Comparison of ENCODE assay signal across 16 mouse cellular contexts in the genomic region with DNA sequence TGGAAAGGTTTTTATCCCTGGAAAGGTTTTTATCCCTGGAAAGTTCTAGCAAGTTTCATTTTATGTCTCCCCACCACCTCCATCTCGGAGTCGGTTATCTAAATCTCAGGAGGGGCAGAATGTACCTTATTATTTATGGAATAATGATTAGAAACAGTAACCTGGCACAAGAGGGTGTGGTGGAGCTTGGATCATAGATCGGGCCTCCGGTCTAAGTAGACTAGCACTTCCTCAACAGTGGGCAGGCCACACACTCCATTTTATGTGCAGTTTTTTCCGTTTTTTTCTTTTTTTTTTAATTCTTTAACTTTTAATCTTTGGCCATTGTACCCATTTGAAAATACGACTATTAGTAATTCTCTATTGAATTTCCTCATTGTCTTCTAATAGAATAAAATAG. TPM values are rescaled to one million over a fixed set of nuclear protein-coding genes. Genes with fewer than 3 reads are reported as not detected.
DNase-seq lines count a peak whose midpoint lies in the region; ATAC-seq and TF ChIP-seq lines count a peak whose summit lies in the region.
"Had no signal": no experiment of that assay in that cellular context is flagged by ENCODE, and none has a peak within 500 bp of the region (broad histone marks: within the 10 kb centered on the region; RNA-seq: fewer than 3 reads in every experiment).

No protein-coding gene starts in this region.

- 24% methylated on average over 6 of the region's 6 CpGs for WGBS in spleen, adult 2 months

- peak; percentile 30 for ATAC-seq in inflammation-experienced regulatory T-cells, adult 6 months

- H3K27me3 ChIP-seq in spleen, adult 2 months (ENCODE audit: control insufficient read depth, insufficient read depth, low read length), result no peaks in the 10 kb centered on the region
- H3K27me3 ChIP-seq in splenic B cell, adult 2 months (ENCODE audit: control insufficient read depth, insufficient read depth, low read length, poor library complexity, severe bottlenecking), result no peaks in the 10 kb centered on the region
- H3K27me3 ChIP-seq: embryonic facial prominence, embryonic 13.5 days; liver, embryonic 13.5 days; stomach, embryonic 15.5 days had no signal

- peak overlapping the region; percentile 61 for H3K4me3 ChIP-seq in spleen, adult 2 months (ENCODE audit: extremely low read depth, insufficient read depth, insufficient read length)
- H3K4me3 ChIP-seq: embryonic facial prominence, embryonic 13.5 days; heart, embryonic 10.5 days; liver, embryonic 13.5 days; stomach, embryonic 15.5 days had no signal

- H3K36me3 ChIP-seq in spleen, adult 2 months (ENCODE audit: control insufficient read depth, insufficient read depth, low read length), result peaks cover 7% of the 10 kb centered on the region; the same call in 1 of the 2 replicates
- H3K36me3 ChIP-seq in splenic B cell, adult 2 months (ENCODE audit: control insufficient read depth, insufficient read depth, low read length, poor library complexity, severe bottlenecking), result peaks cover 6% of the 10 kb centered on the region; the same call in 1 of the 2 replicates

- DNase-seq in spleen, adult 2 months (ENCODE audit: low read depth in 1 of 2, low spot score in 2 of 2), result no peak
- no peak for DNase-seq in spleen, postnatal 4 days (ENCODE audit: low spot score in 2 of 2)
- peak; percentile 26 for DNase-seq in MEL-GATA-1-ER (ENCODE audit: extremely low read depth, low read depth)
- DNase-seq in splenic B cell, adult 2 months (ENCODE audit: low read depth, low spot score), result peak; percentile 36
- no peak for DNase-seq in adrenal gland, postnatal 14 days
- no peak for DNase-seq in right cerebral cortex, adult 18-20 months
- DNase-seq: cerebellum, postnatal 14 days; layer of hippocampus, postnatal 36 days; liver, embryonic 13.5 days; lung, postnatal 4 days; right cerebral cortex, postnatal 14 days had no signal

- H3K27ac ChIP-seq in spleen, adult 2 months (ENCODE audit: insufficient read depth, low read length), result peak overlapping the region; percentile 91
- H3K27ac ChIP-seq: embryonic facial prominence, embryonic 13.5 days; heart, embryonic 10.5 days; kidney, postnatal 0 days; liver, embryonic 13.5 days; stomach, embryonic 15.5 days had no signal

- no peak for TF ChIP-seq CTCF in spleen, adult 2 months (IDR thresholded peaks at IDR 0.05; ENCODE audit: extremely low read depth, insufficient read depth, insufficient read length, insufficient replicate concordance)

- no peak for TF ChIP-seq POLR2A in spleen, adult 2 months (IDR thresholded peaks at IDR 0.05; ENCODE audit: low read depth, low read length)

- H3K4me1 ChIP-seq in spleen, adult 2 months (ENCODE audit: control insufficient read depth, insufficient read depth, insufficient read length), result peaks cover 10% of the 10 kb centered on the region; the same call in 1 of the 2 replicates
- H3K4me1 ChIP-seq: embryonic facial prominence, embryonic 13.5 days; heart, embryonic 10.5 days; stomach, embryonic 15.5 days had no signal

RNA-seq across cellular contexts. Expression of a gene that starts 8.4 kb away (rescaled TPM):
- polyA plus RNA-seq in spleen, adult 2 months (2012; rRNA removed), result 5.6 and 6.3 TPM in 2 replicates
- polyA plus RNA-seq in inflammation-experienced regulatory T-cells, adult 6 months (2017; shearing (Covaris generic)), result 100 to 1,000 TPM; 161 to 182 (median 167) TPM
- 20.2 and 25.4 TPM in 2 replicates for total RNA-seq in adrenal gland, postnatal 14 days (2021)

Comparison
In these comparisons a context has a peak if more than half of its experiments do, and no peak if none do; other contexts are left out.
1. DNase-seq: peak in MEL-GATA-1-ER (single experiment) and splenic B cell, adult 2 months (single experiment); none in spleen, adult 2 months (0 of 2), spleen, postnatal 4 days (0 of 2), adrenal gland, postnatal 14 days (single experiment) and right cerebral cortex, adult 18-20 months (single experiment).
2. RNA of a gene that starts 8.4 kb away (polyA plus RNA-seq): 161 to 182 TPM in inflammation-experienced regulatory T-cells, adult 6 months; 5.6 to 6.3 TPM in spleen, adult 2 months; every median in the first group is over 10 times any median in the second.